ENCODE assay signal across 8 mouse cellular contexts in the genomic region with DNA sequence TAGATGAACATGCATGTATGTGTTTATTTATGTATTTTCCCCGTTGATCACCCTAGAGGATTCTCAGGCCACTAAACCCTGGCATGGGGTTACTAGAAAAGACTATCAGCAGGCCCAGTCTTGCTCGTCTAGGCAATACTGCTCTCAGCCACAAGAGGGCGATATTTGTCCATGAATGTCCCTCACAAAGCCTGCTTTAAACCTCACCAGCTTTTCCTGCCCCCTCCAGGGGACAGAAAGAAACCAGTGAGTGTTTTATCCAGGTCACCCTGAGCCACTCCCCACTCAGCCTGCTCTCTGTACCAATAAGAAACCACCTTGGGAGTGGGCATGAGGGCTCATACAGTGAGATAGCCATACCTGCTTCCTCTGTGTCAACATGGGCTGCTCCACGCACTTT. TPM values are rescaled to one million over a fixed set of nuclear protein-coding genes. Genes with fewer than 3 reads are reported as not detected.
DNase-seq lines count a peak whose midpoint lies in the region; ATAC-seq and TF ChIP-seq lines count a peak whose summit lies in the region.

No protein-coding gene starts in this region.

- H3K4me3 ChIP-seq in hindbrain, embryonic 13.5 days: no peak overlapping the region

- H3K9ac ChIP-seq in hindbrain, embryonic 13.5 days: no peak overlapping the region

- no peak overlapping the region for H3K4me2 ChIP-seq in hindbrain, embryonic 13.5 days

- DNase-seq in Patski (ENCODE audit: low read depth, low spot score): peak; percentile 44
- DNase-seq in cerebellum, postnatal 10 days: peak; percentile 92 to 95
- peak; percentile 80 to 81 for DNase-seq in frontal cortex, postnatal 25 days (ENCODE audit: low spot score in 2 of 2)
- peak; percentile 90 to 94 for DNase-seq in layer of hippocampus, postnatal 10 days (ENCODE audit: low spot score in 2 of 2)
- DNase-seq in lung, postnatal 10 days: peak; percentile 90
- peak; percentile 91 for DNase-seq in retina, embryonic 14.5 days (ENCODE audit: low spot score)
- peak; percentile 80 for DNase-seq in thymus, postnatal 25 days

- H3K27me3 ChIP-seq in Patski: no peaks in the 10 kb centered on the region
- no peaks in the 10 kb centered on the region for H3K27me3 ChIP-seq in hindbrain, embryonic 13.5 days

- no peaks in the 10 kb centered on the region for H3K9me3 ChIP-seq in hindbrain, embryonic 13.5 days

- H3K27ac ChIP-seq in hindbrain, embryonic 13.5 days: peak overlapping the region; percentile 25; the same call in 1 of the 2 replicates

- in situ Hi-C loops in Patski (cut with MboI; ENCODE audit: low pct_unique_long_range_greater_than_20kb): loop anchor here (5.0 kb wide), 1 partner anchor 183 kb away; no protein-coding TSS in a partner anchor

- POLR2A ChIA-PET in Patski (lab: Charles Lee): interaction anchor here (1.1 kb wide), 1 partner anchor 41 kb away, joined by 3 read pairs; no protein-coding TSS in a partner anchor

- no peak for ATAC-seq in Patski
- peak; percentile 84 for ATAC-seq in hindbrain, embryonic 13.5 days (ENCODE audit: low FRiP score)

- CTCF ChIA-PET in Patski (lab: Charles Lee): interaction anchor here (0.8 to 6.1 kb wide), 7 partner anchors 18 to 64 kb away, joined by 3 to 32 read pairs (median 4); partner anchors contain the start of gene Cldn15

- peaks cover 9% of the 10 kb centered on the region; the same call in 1 of the 2 replicates for H3K36me3 ChIP-seq in hindbrain, embryonic 13.5 days

- peaks cover 3% of the 10 kb centered on the region; the same call in 1 of the 2 replicates for H3K4me1 ChIP-seq in hindbrain, embryonic 13.5 days (replicated peaks)

- WGBS in hindbrain, embryonic 13.5 days: 23% methylated on average over 4 of the region's 4 CpGs

- TF ChIP-seq CTCF in Patski (IDR thresholded peaks at IDR 0.05): no peak

RNA-seq across cellular contexts. Expression of gene Ift22, which starts 21.1 kb away (rescaled TPM):
- polyA plus RNA-seq in Patski (2021): 73.2 TPM
- polyA plus RNA-seq in hindbrain, embryonic 13.5 days (2015; fragmentation: Nextera tagmentation; extraction: Ambion mirVana): 118 and 125 TPM in 2 replicates
- 10 to 100 TPM; 68.9 to 70.8 TPM for total RNA-seq in layer of hippocampus, postnatal 10 days (2021)

RNA-seq across cellular contexts. Expression of gene Fis1, which starts 24.0 kb away (rescaled TPM):
- polyA plus RNA-seq in Patski (2021): 280 TPM
- 398 and 404 TPM in 2 replicates for polyA plus RNA-seq in hindbrain, embryonic 13.5 days (2015; fragmentation: Nextera tagmentation; extraction: Ambion mirVana)
- 100 to 1,000 TPM; 196 to 209 TPM for total RNA-seq in layer of hippocampus, postnatal 10 days (2021)

RNA-seq across cellular contexts. Expression of gene Cldn15, which starts 37.3 kb away (rescaled TPM):
- 0.22 TPM for polyA plus RNA-seq in Patski (2021)
- 0.21 and 0.35 TPM in 2 replicates for polyA plus RNA-seq in hindbrain, embryonic 13.5 days (2015; fragmentation: Nextera tagmentation; extraction: Ambion mirVana)
- total RNA-seq in layer of hippocampus, postnatal 10 days (2021): not detected

RNA-seq across cellular contexts. Expression of gene Col26a1, which starts 46.1 kb away (rescaled TPM):
- 0.09 TPM for polyA plus RNA-seq in Patski (2021)
- 30.2 and 33.8 TPM in 2 replicates for polyA plus RNA-seq in hindbrain, embryonic 13.5 days (2015; fragmentation: Nextera tagmentation; extraction: Ambion mirVana)
- 10 to 100 TPM; 19.0 to 20.7 TPM for total RNA-seq in layer of hippocampus, postnatal 10 days (2021)

RNA-seq across cellular contexts. Expression of gene Plod3, which starts 57.7 kb away (rescaled TPM):
- polyA plus RNA-seq in Patski (2021): 202 TPM
- polyA plus RNA-seq in hindbrain, embryonic 13.5 days (2015; fragmentation: Nextera tagmentation; extraction: Ambion mirVana): 34.0 and 38.1 TPM in 2 replicates
- 10 to 100 TPM; 38.5 to 44.0 TPM for total RNA-seq in layer of hippocampus, postnatal 10 days (2021)
